In the genomic region with DNA sequence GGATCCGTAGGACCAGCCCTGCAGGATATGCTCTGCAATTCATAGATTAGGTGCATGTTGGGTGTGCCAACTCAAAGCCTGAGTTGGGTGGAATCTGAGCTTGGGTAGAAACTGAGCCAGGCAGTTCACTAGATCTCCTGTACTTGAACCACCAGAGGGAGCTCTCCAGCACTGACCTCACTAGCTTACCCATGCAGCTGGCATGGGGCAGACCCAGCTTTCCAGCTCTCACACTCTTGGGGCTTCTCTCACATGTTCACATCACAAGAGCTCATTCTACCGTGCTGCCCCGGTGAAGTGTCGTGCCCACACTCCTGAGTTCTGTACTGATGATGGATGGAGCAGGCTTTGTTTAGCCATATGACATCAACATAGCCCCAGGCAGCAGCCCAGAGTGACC, we compare ENCODE assay signal across 8 mouse cellular contexts.
DNase-seq lines count a peak whose midpoint lies in the region; ATAC-seq lines count a peak whose summit lies in the region.

No protein-coding gene starts in this region.

- WGBS in heart, embryonic 10.5 days: 76% methylated on average over 4 of the region's 4 CpGs

- no peak for ATAC-seq in CD4-positive, CD25-positive, alpha-beta regulatory T cell, adult 4 months

- no peak overlapping the region for H3K27ac ChIP-seq in heart, embryonic 10.5 days

- DNase-seq in heart, embryonic 10.5 days (ENCODE audit: low spot score): peak; percentile 75
- no peak for DNase-seq in heart, adult 8-10 months (ENCODE audit: low spot score)
- DNase-seq in testis, postnatal 10 days (ENCODE audit: low spot score): peak; percentile 42
- no peak for DNase-seq in testis, postnatal 14 days (ENCODE audit: low spot score)
- peak; percentile 17 for DNase-seq in embryo, embryonic 11.5 days (ENCODE audit: low read depth, low spot score)
- peak; percentile 16 to 31 for DNase-seq in kidney, postnatal 4 days
- DNase-seq in MN1 (ENCODE audit: low spot score): no peak

- H3K36me3 ChIP-seq in heart, embryonic 10.5 days: no peaks in the 10 kb centered on the region

- no peaks in the 10 kb centered on the region for H3K4me1 ChIP-seq in heart, embryonic 10.5 days

- no peaks in the 10 kb centered on the region for H3K9me3 ChIP-seq in heart, embryonic 10.5 days

- H3K4me3 ChIP-seq in heart, embryonic 10.5 days: no peak overlapping the region

- no peaks in the 10 kb centered on the region for H3K27me3 ChIP-seq in heart, embryonic 10.5 days (ENCODE audit: insufficient read depth, poor library complexity, severe bottlenecking)

Comparison
In these comparisons a context has a peak if more than half of its experiments do, and no peak if none do; other contexts are left out.
1. DNase-seq: peak in heart, embryonic 10.5 days (single experiment), testis, postnatal 10 days (single experiment), embryo, embryonic 11.5 days (single experiment) and kidney, postnatal 4 days (2 of 2); none in heart, adult 8-10 months (single experiment), testis, postnatal 14 days (single experiment) and MN1 (single experiment).